Mouse (Mus musculus): ENCODE results near the gene Pdpk1. TPM values are rescaled to one million over a fixed set of nuclear protein-coding genes. Genes with fewer than 3 reads are reported as not detected.

The Pdpk1 gene
- polyA plus RNA-seq, 1 experiment from 2014 or later, result 45.6 TPM

DNA sequence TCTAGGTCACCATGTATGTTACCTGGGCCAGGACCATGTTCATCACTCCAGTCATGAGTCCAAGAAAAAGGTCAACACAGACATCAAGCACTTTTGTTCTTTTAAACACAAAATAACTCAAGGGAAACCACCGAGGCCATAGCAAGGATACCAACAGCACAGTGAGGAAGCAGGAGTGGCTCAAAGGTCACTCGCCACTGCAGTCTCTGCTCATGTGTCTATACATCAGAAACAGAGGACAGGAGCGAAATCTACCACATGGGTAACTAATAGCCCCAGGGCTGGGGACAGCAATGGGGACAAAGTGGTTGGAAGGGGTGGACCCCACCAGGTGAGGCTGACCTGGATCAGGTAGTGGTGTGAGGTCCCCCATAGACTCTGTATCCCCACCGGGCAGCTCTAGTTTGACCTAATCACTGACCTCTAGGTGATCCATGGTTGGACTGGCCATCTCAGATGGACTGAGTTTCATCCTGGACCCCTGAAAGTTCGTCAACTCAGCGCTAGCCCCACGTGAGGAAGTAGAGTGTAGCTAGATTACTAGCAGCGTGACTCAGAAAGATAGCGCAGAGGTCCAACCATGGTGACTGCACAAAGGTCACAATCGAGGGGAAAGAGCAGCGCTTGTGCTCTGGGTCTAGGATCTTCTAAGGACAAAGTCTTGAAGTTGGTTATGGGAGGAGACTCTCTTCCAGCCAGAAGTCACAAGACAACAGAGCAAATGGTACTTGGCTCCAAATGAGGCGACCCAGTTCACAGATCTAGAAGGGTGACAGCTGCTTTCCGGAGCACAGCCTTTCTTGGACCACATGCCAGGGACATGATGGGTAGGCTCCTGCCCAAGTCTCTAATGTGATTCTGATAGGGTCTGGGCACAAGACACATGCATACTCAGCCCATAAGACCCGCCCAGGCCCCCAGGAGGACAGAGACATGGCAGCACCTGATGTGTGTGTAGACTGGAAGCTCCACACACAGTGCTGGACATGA, 93.8 kb downstream of the Pdpk1 start:
- H3K27me3 ChIP-seq (ENCODE audit: control insufficient read depth, insufficient read depth, low read length), result no peaks in the 10 kb centered on the region
- no peaks in the 10 kb centered on the region for H3K4me1 ChIP-seq (ENCODE audit: control insufficient read depth in 2 of 2, insufficient read depth in 2 of 2, low read length in 2 of 2)
- no peak overlapping the region for H3K9ac ChIP-seq (ENCODE audit: low read length)
- ATAC-seq (ENCODE audit: insufficient number of reproducible peaks, insufficient read depth, low FRiP score, low read depth), result no peak
- WGBS, result 93% methylated on average over 14 of the region's 14 CpGs
- H3K9me3 ChIP-seq (ENCODE audit: control insufficient read depth, low read length), result no peaks in the 10 kb centered on the region
- peaks cover 94% of the 10 kb centered on the region for H3K36me3 ChIP-seq (ENCODE audit: control insufficient read depth, insufficient read depth, low read length)
- no peak overlapping the region for H3K27ac ChIP-seq (replicated peaks in 1 of 2; ENCODE audit: control insufficient read depth in 1 of 2, insufficient read depth in 1 of 2, low read depth in 2 of 2, low read length in 2 of 2)
- no peak overlapping the region for H3K4me3 ChIP-seq (ENCODE audit: control insufficient read depth in 1 of 2, insufficient read depth in 1 of 2, low read depth in 1 of 2, low read length in 2 of 2)
- H3K4me2 ChIP-seq (ENCODE audit: low read length), result no peak overlapping the region

DNA sequence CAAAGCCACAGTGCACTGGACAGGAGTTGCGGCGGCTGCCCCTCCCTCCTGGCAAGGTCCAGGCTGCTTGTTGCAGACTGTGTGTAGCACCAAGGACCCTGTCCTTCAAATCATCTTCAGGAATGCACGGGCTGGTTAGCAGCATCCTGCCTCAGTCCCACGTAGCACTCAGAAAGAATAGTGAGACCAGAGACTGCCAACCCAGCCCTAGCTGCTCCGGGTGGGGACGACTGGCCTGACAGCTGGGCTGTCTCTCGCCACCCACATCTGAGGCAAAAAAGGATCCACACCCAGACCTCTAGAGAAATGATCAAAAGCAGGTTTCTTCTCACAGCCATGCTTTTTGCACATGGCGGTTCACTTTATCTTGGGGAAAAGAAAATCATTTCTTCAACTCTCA, 101.7 kb downstream of the Pdpk1 start:
- Histone ChIP-seq H3K4me1 (ENCODE audit: control insufficient read depth in 2 of 2, insufficient read depth in 2 of 2, low read length in 2 of 2) (no peaks in the 10 kb centered on the region), H3K4me2 (ENCODE audit: low read length) (no peak overlapping the region), H3K4me3 (ENCODE audit: control insufficient read depth in 1 of 2, insufficient read depth in 1 of 2, low read depth in 1 of 2, low read length in 2 of 2) (no peak overlapping the region), H3K27me3 (ENCODE audit: control insufficient read depth, insufficient read depth, low read length) (no peaks in the 10 kb centered on the region), H3K36me3 (ENCODE audit: control insufficient read depth, insufficient read depth, low read length) (peaks cover 70% of the 10 kb centered on the region), H3K9me3 (ENCODE audit: control insufficient read depth, low read length) (no peaks in the 10 kb centered on the region), H3K27ac (replicated peaks in 1 of 2; ENCODE audit: control insufficient read depth in 1 of 2, insufficient read depth in 1 of 2, low read depth in 2 of 2, low read length in 2 of 2) (no peak overlapping the region), H3K9ac (ENCODE audit: low read length) (no peak overlapping the region)
- 74% methylated on average over 8 of the region's 8 CpGs for WGBS
- ATAC-seq (ENCODE audit: insufficient number of reproducible peaks, insufficient read depth, low FRiP score, low read depth), result no peak

DNA sequence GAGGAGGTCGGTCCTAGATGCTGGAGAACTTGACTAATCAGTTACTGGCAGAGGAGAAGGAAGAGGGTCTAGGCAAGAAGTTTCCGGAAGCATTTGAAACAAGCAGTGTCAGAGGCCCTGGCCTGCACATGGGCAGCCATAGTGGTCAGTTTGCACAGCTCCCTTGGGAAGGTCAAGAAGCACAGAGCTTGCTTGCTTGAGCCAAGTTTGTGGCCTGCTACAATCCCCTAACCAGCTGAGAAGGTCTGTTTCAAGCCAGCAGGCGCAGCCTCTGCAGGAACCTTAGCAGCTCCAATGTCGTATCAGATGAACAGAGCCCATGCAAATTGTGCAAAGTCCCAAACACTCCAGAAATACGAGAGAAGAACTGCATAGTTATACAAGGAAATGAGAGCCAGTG, 102.7 kb downstream of the Pdpk1 start:
- no peak overlapping the region for H3K4me3 ChIP-seq (ENCODE audit: control insufficient read depth in 1 of 2, insufficient read depth in 1 of 2, low read depth in 1 of 2, low read length in 2 of 2)
- ATAC-seq (ENCODE audit: insufficient number of reproducible peaks, insufficient read depth, low FRiP score, low read depth), result no peak
- H3K4me2 ChIP-seq (ENCODE audit: low read length), result no peak overlapping the region
- no peaks in the 10 kb centered on the region for H3K9me3 ChIP-seq (ENCODE audit: control insufficient read depth, low read length)
- 84% methylated on average over 5 of the region's 5 CpGs for WGBS
- H3K4me1 ChIP-seq (ENCODE audit: control insufficient read depth in 2 of 2, insufficient read depth in 2 of 2, low read length in 2 of 2), result no peaks in the 10 kb centered on the region
- H3K27ac ChIP-seq (replicated peaks in 1 of 2; ENCODE audit: control insufficient read depth in 1 of 2, insufficient read depth in 1 of 2, low read depth in 2 of 2, low read length in 2 of 2), result no peak overlapping the region
- H3K9ac ChIP-seq (ENCODE audit: low read length), result no peak overlapping the region
- H3K27me3 ChIP-seq (ENCODE audit: control insufficient read depth, insufficient read depth, low read length), result no peaks in the 10 kb centered on the region
- peaks cover 61% of the 10 kb centered on the region for H3K36me3 ChIP-seq (ENCODE audit: control insufficient read depth, insufficient read depth, low read length)

DNA sequence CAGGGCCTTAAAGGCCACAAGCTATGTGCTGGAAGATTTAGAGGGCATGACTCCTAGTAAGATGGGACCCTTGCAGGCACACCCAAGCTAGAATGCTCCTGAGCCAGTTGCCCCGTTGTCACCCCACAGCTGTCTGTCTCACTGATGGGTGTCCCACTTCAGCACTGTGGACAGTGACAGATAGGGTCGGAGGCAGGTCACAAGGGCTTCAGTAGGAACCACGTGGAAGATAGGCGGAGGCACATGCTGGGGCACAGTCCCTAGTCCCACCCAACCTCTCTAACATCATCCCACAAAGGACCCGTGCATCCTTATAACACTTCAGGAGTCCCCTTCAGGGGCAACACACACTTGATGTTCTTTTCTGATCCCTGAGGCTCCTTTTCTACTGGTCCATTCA, 104.7 kb downstream of the Pdpk1 start:
- Histone ChIP-seq H3K9ac (ENCODE audit: low read length) (no peak overlapping the region), H3K4me2 (ENCODE audit: low read length) (no peak overlapping the region)

DNA sequence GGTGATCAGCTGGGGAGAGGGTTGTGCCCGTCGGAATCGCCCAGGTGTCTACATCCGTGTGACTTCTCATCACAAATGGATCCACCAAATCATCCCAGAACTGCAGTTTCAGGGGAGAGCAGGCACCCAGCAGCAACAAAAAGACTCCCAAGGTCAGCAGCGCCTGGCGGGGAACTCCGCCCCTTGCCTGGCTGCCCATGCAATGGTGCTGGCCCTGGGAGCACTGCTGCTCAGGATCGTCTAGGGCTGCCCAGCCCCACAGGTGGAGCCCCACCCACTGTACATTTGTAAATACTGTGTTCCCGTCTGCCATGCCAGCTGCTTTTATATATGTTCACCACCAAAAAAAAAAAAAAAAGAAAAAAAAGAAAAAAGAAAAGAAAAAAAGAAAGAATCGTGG, 105.1 kb downstream of the Pdpk1 start:
- H3K27ac ChIP-seq (replicated peaks in 1 of 2; ENCODE audit: control insufficient read depth in 1 of 2, insufficient read depth in 1 of 2, low read depth in 2 of 2, low read length in 2 of 2), result no peak overlapping the region
- peaks cover 38% of the 10 kb centered on the region for H3K36me3 ChIP-seq (ENCODE audit: control insufficient read depth, insufficient read depth, low read length)
- ATAC-seq (ENCODE audit: insufficient number of reproducible peaks, insufficient read depth, low FRiP score, low read depth), result no peak
- no peak overlapping the region for H3K9ac ChIP-seq (ENCODE audit: low read length)
- no peaks in the 10 kb centered on the region for H3K27me3 ChIP-seq (ENCODE audit: control insufficient read depth, insufficient read depth, low read length)
- H3K4me1 ChIP-seq (ENCODE audit: control insufficient read depth in 2 of 2, insufficient read depth in 2 of 2, low read length in 2 of 2), result no peaks in the 10 kb centered on the region
- H3K4me3 ChIP-seq (ENCODE audit: control insufficient read depth in 1 of 2, insufficient read depth in 1 of 2, low read depth in 1 of 2, low read length in 2 of 2), result no peak overlapping the region
- no peak overlapping the region for H3K4me2 ChIP-seq (ENCODE audit: low read length)
- 71% methylated on average over 10 of the region's 10 CpGs for WGBS
- no peaks in the 10 kb centered on the region for H3K9me3 ChIP-seq (ENCODE audit: control insufficient read depth, low read length)

More for the DNA sequence above, 104.7 kb downstream of the Pdpk1 start:
- Histone ChIP-seq H3K9me3 (ENCODE audit: control insufficient read depth, low read length) (no peaks in the 10 kb centered on the region), H3K27ac (replicated peaks in 1 of 2; ENCODE audit: control insufficient read depth in 1 of 2, insufficient read depth in 1 of 2, low read depth in 2 of 2, low read length in 2 of 2) (no peak overlapping the region), H3K27me3 (ENCODE audit: control insufficient read depth, insufficient read depth, low read length) (no peaks in the 10 kb centered on the region), H3K36me3 (ENCODE audit: control insufficient read depth, insufficient read depth, low read length) (peaks cover 42% of the 10 kb centered on the region), H3K4me3 (ENCODE audit: control insufficient read depth in 1 of 2, insufficient read depth in 1 of 2, low read depth in 1 of 2, low read length in 2 of 2) (no peak overlapping the region), H3K4me1 (ENCODE audit: control insufficient read depth in 2 of 2, insufficient read depth in 2 of 2, low read length in 2 of 2) (no peaks in the 10 kb centered on the region)
- 27% methylated on average over 5 of the region's 5 CpGs for WGBS
- ATAC-seq (ENCODE audit: insufficient number of reproducible peaks, insufficient read depth, low FRiP score, low read depth), result no peak

DNA sequence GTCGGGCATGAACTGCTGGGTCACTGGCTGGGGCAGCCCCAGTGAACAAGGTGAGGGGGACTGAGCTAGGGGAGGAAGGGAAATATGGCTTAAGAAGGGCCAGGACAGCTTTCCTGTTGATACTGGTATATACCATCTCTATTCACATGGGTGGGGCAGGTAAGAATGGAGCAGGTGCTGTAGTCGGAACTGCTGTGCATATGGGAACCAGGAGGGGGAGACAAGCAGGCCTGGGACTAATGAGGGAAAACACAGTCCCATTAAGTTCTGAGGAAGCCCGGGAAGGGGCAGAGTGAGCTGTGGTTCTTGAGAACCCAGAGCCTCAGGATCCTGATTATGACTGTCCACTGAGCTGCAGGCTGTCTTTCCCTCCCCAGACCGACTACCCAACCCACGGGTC, 106.2 kb downstream of the Pdpk1 start:
- no peak overlapping the region for H3K27ac ChIP-seq (replicated peaks in 1 of 2; ENCODE audit: control insufficient read depth in 1 of 2, insufficient read depth in 1 of 2, low read depth in 2 of 2, low read length in 2 of 2)
- H3K9me3 ChIP-seq (ENCODE audit: control insufficient read depth, low read length), result no peaks in the 10 kb centered on the region
- H3K36me3 ChIP-seq (ENCODE audit: control insufficient read depth, insufficient read depth, low read length), result peaks cover 28% of the 10 kb centered on the region
- H3K9ac ChIP-seq (ENCODE audit: low read length), result no peak overlapping the region
- no peak overlapping the region for H3K4me3 ChIP-seq (ENCODE audit: control insufficient read depth in 1 of 2, insufficient read depth in 1 of 2, low read depth in 1 of 2, low read length in 2 of 2)
- no peak for ATAC-seq (ENCODE audit: insufficient number of reproducible peaks, insufficient read depth, low FRiP score, low read depth)
- H3K4me2 ChIP-seq (ENCODE audit: low read length), result no peak overlapping the region
- WGBS, result 60% methylated on average over 5 of the region's 5 CpGs
- H3K27me3 ChIP-seq (ENCODE audit: control insufficient read depth, insufficient read depth, low read length), result no peaks in the 10 kb centered on the region
- H3K4me1 ChIP-seq (ENCODE audit: control insufficient read depth in 2 of 2, insufficient read depth in 2 of 2, low read length in 2 of 2), result no peaks in the 10 kb centered on the region

DNA sequence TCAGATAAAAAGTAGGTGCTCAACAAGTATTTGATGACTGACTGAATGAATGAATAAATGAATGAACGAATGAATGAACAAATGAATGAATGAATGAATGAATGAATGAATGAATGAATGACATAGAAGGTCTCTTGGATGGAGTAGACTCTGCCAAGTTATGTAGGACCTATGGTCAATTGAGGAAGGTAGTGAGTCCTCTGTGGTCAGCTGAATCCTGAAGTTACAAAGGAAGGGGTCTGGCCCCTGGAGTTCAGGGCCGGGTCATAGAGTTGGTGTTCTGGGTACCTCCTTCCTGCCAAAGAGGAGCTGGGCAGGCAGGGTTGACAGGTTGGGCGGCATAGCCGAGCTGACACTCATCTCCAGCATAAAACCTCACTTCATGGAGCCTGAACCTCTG, 112.9 kb downstream of the Pdpk1 start, which contains the start of gene Prss27:
Prss27 (plus strand) TSS at position 301 of the 400 bp plus-strand sequence.
- Histone ChIP-seq H3K9me3 (ENCODE audit: control insufficient read depth, low read length) (no peaks in the 10 kb centered on the region), H3K4me2 (ENCODE audit: low read length) (no peak within 1 kb of the TSS), H3K4me3 (ENCODE audit: control insufficient read depth in 1 of 2, insufficient read depth in 1 of 2, low read depth in 1 of 2, low read length in 2 of 2) (no peak within 1 kb of the TSS), H3K4me1 (ENCODE audit: control insufficient read depth in 2 of 2, insufficient read depth in 2 of 2, low read length in 2 of 2) (peaks cover 0 to 6% of the 10 kb centered on the region in 2 experiments; a peak in 2 of 4 replicates), H3K36me3 (ENCODE audit: control insufficient read depth, insufficient read depth, low read length) (no peaks in the 10 kb centered on the region), H3K27me3 (ENCODE audit: control insufficient read depth, insufficient read depth, low read length) (no peaks in the 10 kb centered on the region), H3K27ac (replicated peaks in 1 of 2; ENCODE audit: control insufficient read depth in 1 of 2, insufficient read depth in 1 of 2, low read depth in 2 of 2, low read length in 2 of 2) (no peak within 1 kb of the TSS), H3K9ac (ENCODE audit: low read length) (no peak within 1 kb of the TSS)
- no peak for ATAC-seq (ENCODE audit: insufficient number of reproducible peaks, insufficient read depth, low FRiP score, low read depth)
- WGBS, result 56% methylated on average over 4 of the region's 4 CpGs
